Mouse (Mus musculus) retina, postnatal 1 day (tissue): ENCODE measurements around the gene Rcan1.
"Not testable (repeated sequence)": the region's sequence is repeated elsewhere in the genome, so short reads cannot be mapped to it uniquely, and the experiment has no call there.

Experiments used
- DNase-seq: peaks from one replicate; pipeline ENCODE4 v3.0.0-alpha.2; 2012

The Rcan1 gene

GRCm38 (mm10) chr16:92470706-92471105, at the start of gene Rcan1:
Gene Rcan1 (minus strand): TSS chr16:92470867.
- no peak for DNase-seq

DNA sequence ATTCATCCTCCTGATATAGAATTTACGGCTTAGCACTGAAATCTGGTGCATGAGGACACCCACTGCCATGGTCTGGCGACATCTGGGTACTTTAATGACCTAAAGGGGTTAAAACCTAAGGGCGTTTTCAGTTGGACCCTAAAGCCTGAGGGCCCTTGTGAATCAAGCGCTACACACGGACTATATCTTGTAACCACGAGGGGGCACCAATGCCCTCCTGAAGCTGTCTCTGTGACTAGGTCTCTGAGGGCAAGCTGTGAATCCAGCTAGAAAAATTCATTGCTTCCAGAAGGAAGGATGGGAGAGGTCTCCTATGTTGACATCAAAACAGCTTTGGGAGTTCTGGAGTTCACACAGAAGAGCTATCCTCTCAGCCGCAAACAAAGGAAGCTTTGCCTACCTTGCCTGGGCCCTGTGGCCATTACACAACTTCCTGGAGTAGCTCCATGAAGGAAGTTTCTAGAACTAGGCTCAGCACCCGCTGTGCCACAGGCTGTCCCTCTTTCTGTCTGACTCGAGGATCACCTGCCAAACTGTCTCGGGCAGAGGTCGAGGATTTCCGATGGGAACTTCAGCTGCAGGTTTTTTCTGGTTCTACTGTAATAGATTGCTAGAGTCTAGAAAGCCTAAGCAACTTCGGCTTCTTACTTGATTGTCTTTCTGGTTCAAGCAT, 49.3 kb upstream of the Rcan1 start:
- DNase-seq: peak; percentile 69

DNA sequence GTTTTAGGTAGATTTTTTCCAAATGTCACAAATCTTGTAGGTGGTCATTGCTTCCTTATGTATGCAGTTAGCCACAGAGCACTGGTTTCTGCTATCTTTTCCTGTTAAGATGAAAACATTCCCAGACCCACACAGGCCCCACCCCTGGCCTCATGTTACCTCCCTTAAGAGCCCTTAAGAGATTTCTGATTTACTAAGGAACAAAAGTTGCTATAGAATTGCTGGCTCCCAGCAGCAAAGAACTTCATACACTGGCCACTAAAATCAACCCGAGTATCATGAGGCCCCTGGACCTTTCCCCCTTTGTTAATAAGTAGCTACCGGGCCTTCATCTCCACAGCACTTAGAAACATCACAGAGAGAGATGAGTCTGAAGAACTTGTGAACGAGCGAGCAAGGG, 48.1 kb upstream of the Rcan1 start:
- no peak for DNase-seq

DNA sequence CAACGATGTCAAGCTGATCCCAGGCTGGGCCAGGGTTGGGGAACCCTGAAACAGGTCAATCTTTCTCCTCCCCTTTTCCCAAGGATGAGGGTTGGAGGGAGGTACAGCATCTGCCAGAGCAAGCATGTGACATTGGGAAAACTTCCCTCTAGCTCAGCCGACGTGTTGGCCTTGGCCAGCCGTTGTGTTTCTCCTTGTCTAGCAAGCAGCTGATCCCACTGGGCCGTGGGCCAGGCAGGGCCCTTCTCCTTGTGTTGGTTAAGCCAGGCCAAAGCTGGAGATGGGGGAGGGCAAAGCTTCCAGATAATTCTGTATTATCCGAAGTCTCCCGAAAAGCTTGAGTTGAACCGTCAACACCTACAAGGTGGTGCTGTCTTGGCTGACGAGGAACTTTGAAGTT, 45.5 kb upstream of the Rcan1 start:
- no peak for DNase-seq

GRCm38 (mm10) chr16:92514896-92515295, 44.2 kb upstream of the Rcan1 start:
- not testable (repeated sequence) for DNase-seq

DNA sequence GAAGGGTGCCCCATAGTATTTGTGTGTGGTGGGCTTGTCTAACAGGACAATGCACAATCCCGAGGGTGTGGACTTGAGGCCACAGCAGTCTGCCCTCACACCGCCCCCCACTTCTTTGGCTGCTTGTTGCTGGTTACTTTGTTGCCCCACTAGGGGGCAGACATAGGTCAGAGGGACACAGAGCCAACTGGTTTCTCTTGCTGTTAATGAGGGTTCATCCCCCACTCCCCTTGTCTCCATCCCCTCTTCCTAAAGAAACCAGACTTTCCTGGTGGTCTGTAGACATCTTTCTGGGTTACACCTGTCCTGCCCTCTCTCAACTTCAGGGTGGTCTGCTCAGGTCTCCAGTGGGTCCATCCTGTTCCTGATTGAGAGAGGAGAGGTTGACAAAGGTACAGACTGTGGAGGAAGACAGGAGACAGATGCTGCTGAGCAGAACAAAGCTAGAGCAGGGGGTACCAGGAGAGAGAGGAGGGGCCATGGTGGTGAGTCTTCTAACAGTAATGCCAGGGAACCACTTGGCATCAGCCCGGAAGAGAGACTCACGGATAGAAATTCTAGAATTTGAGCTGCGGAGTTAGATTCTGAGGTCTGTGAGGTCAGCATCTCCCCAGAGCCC, 41.2 kb upstream of the Rcan1 start:
- peak; percentile 73 for DNase-seq

- no peak for DNase-seq
Observed at GRCm38 (mm10) chr16:92510835-92511772, 40.4 kb upstream of the Rcan1 start.

GRCm38 (mm10) chr16:92507573-92507972, 36.9 kb upstream of the Rcan1 start:
- no peak for DNase-seq

DNA sequence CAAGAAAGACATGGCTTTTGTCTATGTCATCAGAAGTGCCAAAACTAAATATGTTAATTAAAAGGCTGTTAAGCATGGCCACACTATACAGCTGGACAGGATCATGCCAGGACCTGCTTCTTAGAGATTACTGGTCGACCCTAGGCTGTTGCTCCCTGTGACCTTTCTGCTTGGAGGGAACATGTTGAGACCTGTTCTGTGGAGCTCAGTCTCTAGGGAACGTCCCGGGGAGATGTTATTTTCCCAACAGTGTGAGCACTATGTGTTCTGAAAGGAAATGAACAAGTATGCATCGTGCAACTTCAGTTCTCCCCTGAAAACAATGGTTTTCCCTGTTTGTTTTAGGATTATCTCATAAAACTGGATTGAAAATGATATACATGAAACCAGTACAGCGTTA, 32.4 kb upstream of the Rcan1 start:
- DNase-seq: no peak

DNA sequence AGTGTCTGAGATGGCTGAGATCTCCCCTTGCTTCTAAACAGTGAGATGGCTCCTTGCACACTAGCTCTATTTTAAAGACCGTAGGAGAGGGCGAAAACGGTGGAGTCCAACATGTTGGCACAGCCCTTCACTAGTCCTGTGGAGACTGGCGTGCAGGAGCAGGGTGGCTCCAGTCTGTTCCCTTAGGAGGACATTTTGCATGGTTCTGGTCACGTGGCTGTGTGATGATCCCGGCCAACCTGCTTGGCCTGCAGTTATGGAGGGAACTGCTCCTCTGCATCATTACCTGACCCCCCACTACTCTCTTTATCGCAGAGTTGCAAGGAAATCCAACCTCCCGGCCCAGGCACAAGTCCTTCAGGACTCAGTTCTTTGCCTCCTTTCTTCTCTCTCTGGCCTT, 29.9 kb upstream of the Rcan1 start:
- DNase-seq: no peak

GRCm38 (mm10) chr16:92499324-92499723, 28.7 kb upstream of the Rcan1 start:
- DNase-seq: no peak

DNA sequence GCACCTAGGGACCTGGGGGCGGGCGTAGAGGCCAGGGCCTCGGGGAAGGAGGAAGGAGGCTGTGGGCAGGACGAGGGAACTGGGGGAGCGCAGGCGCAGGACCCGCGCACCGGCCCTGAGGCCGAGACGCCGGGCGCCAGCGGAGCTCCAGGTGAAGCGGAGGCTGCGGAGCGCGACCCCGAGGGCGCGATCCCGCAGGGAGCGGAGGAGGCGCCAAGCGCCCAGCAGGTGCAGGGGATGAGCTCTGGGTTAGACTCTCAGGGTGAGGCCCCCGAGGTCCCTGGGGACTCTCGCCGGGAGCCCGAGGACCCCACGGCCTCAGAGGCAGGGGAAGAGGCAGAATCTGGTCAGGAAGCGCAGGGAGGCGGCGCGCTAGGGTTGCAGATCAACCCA, 27.9 kb upstream of the Rcan1 start:
- DNase-seq: peak; percentile 43

GRCm38 (mm10) chr16:92497851-92498588, 27.4 kb upstream of the Rcan1 start:
- no peak for DNase-seq

- no peak for DNase-seq
Observed at GRCm38 (mm10) chr16:92489356-92489755, 18.7 kb upstream of the Rcan1 start.

GRCm38 (mm10) chr16:92488456-92488855, 17.8 kb upstream of the Rcan1 start:
- DNase-seq: no peak

GRCm38 (mm10) chr16:92487489-92487888, 16.8 kb upstream of the Rcan1 start:
- DNase-seq: peak; percentile 62

DNA sequence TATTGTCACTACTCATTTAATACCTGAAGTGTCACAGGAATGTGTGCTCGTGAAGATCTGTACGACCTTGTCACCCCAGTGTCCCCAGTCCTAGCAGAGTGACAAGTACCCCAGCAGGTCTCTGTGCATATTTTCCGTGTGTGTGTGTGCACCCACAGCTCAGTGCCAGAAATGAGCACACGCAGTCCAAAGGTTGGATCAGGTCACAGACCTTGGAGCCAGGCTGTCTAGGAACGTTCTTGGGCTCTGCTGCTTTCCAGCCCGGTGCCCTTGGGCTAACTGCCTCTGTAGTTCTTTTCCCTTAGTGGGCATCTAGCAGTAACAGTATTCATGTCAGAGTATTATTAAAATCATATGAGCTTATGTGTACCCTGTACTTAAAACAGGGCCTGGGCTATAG, 16.4 kb upstream of the Rcan1 start:
- no peak for DNase-seq

DNA sequence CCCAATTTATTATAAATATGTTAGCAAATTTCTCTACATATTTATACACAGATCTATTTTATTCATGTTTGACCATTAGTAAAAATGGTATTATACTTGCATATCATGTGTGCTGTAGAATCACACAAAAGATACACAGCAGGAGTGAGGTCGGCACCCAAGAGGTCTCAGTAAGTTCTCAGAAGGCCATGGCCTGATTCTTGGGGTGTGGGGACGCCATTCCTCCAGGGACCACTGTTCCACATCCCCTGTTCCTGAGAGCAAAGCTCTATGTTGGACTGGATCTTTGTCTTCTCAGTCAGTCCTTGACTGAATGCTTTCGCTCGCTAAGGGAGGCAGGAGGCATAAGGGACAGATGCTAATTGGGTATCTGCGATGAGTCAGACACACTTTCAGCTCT, 14.8 kb upstream of the Rcan1 start, which contains the start of gene Clic6:
TSS of gene Clic6 (plus strand) at position 301 of the 400 bp plus-strand sequence.
- DNase-seq: no peak

DNA sequence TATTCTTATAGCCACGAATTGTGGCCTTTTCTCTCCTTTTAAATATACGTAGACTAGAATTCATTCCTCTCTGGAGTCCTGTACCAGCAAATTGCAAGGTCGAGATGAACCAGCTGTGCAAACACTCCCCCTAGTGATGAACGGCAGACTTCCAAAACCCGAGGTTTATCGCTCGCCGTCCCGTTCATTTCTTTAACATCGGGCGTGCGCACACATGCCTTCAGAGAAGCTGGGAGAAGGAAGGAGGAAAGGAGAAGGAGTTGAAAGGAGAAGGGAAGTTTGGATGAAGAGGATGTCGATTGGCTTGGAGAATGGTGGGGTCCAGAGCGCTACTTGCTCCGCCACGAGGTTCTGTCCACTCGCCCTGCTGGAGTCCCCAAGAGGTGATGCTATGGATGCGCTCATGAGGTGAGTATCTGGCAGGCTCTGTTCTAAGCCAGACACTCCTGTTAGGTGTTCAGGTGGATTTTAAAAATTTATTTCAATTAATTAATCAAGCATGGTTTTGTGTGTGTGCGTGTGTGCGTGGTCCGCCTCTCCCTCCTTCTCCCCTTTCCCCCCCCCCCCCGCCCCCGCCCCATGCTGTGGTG, 8.0 kb upstream of the Rcan1 start:
- DNase-seq: peak; percentile 74

GRCm38 (mm10) chr16:92475093-92475860, 4.6 kb upstream of the Rcan1 start:
- no peak for DNase-seq

DNA sequence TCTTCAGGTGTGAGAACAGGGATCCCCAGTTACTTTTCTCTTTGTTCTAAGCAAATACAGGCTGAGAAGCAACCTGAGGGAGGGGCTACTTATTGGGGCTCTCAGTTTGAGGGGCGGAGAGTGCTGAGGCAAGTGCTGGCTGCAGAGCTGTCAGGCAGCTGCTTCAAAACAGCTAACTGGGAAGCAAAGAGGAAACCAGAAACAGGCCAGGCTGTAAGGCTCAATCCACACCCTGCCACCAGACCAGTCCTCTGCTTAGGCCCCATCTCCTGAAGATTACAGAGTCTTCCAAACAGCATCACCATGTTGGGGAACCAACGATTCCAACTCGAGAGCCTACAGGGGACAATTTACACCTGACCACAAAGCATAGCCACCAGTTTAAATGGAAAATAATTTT, 2.2 kb upstream of the Rcan1 start:
- DNase-seq: no peak

DNA sequence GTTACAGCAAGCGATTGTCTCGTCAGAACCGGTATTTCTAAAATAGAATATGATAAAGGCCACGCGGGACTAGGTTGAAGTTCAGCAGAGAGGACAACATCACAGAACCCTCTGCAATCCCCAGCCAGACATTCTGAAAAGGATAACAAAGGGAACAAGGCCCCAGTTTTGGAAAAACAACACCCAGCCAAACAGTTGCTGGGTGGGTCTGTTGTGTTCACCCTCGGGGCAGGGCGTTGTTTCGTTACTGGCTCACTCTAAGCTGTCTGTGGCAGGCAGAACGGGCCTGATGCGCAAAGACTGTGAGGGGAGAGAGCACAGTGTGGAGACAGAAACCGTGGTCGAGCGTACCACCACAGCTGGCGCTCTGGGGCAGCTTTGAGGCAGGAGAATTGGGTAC, 2.2 kb downstream of the Rcan1 start:
- DNase-seq: no peak
